Mouse (Mus musculus) heart, adult 2 months (tissue): ENCODE data around the gene Chrna3. TPM values are rescaled to one million over a fixed set of nuclear protein-coding genes. Genes with fewer than 3 reads are reported as not detected.
A peak's percentile ranks its signal among the peaks of the same experiment; 100 is the strongest.

Experiments used
- DNase-seq, 2 experiments: peaks; one replicate each; pipeline ENCODE4 v3.0.0; 2021
- H3K27ac ChIP-seq: fragments of 200-600 bp; 2 replicates; pipeline ENCODE4 v1.8.1; 2022
- H3K27me3 ChIP-seq: fragments of 200-500 bp; 2 replicates; pipeline ENCODE4 v1.6.1; 2012; ENCODE audit warnings: mild to moderate bottlenecking, low read length, inconsistent platforms, mixed read lengths; ENCODE audit not compliant: control insufficient read depth, insufficient read depth
- H3K36me3 ChIP-seq: fragments of 200-500 bp; 2 replicates; pipeline ENCODE4 v1.6.1; 2012; ENCODE audit warnings: low read length, inconsistent platforms; ENCODE audit not compliant: control insufficient read depth, insufficient read depth
- H3K4me1 ChIP-seq: fragments of 200-500 bp; 2 replicates; pipeline ENCODE4 v1.6.1; 2011; ENCODE audit warnings: low read length; ENCODE audit not compliant: control insufficient read depth, insufficient read depth
- H3K4me3 ChIP-seq: fragments of 200-600 bp; 2 replicates; pipeline ENCODE4 v1.8.1; 2022
- H3K79me2 ChIP-seq: fragments of 200-500 bp; replicated peaks from 2 replicates; pipeline ENCODE4 v1.6.1; 2012; ENCODE audit warnings: mild to moderate bottlenecking, inconsistent platforms, low read length, moderate library complexity, mixed read lengths; ENCODE audit not compliant: control insufficient read depth, insufficient read depth
- H3K9ac ChIP-seq: fragments of 200-500 bp; 2 replicates; pipeline ENCODE4 v1.6.1; 2012; ENCODE audit warnings: low read depth, mild to moderate bottlenecking, control low read depth, inconsistent platforms, low read length, mixed read lengths
- CTCF ChIP-seq: fragments of 200-600 bp; IDR thresholded peaks from 2 replicates; pipeline ENCODE4 v1.8.1; 2022; ENCODE audit warnings: antibody characterized with exemption, mild to moderate bottlenecking, moderate library complexity
- EP300 ChIP-seq: fragments of 200-500 bp; IDR thresholded peaks from 2 replicates; pipeline ENCODE4 v1.6.1; 2011; ENCODE audit warnings: low read depth, low read length, control low read depth; ENCODE audit not compliant: insufficient read depth
- POLR2A ChIP-seq: fragments of 200-500 bp; IDR thresholded peaks from 2 replicates; pipeline ENCODE4 v1.6.1; 2011; ENCODE audit warnings: mild to moderate bottlenecking, low read depth, low read length, control low read depth; ENCODE audit not compliant: insufficient read depth
- WGBS: fragments of 180-500 bp; shearing (Covaris S2); methylation state at CpG from one replicate; pipeline ENCODE4 v1.1.7; 2018; 5-methylcytosine and 5-hydroxymethylcytosine counted together
- intact Hi-C: fragments of 180-260 bp; cut with DNase I; formaldehyde crosslinking; loops from one replicate; pipeline ENCODE4 v1.15.1; 2025
- polyA plus RNA-seq: library from polyadenylated mRNA; depleted of rRNA; stranded (reverse); fragments of >200 nt; gene quantifications from 2 replicates; pipeline ENCODE4 v1.2.3, GENCODE M21; 2012
- total RNA-seq, 2 experiments: library from RNA; stranded (reverse); gene quantifications; 2 replicates each; pipeline ENCODE4 v1.2.3; 2021

Gene Chrna3
- total and polyA plus RNA-seq, 3 experiments = 0.11 to 0.37 TPM; not detected in 1

DNA sequence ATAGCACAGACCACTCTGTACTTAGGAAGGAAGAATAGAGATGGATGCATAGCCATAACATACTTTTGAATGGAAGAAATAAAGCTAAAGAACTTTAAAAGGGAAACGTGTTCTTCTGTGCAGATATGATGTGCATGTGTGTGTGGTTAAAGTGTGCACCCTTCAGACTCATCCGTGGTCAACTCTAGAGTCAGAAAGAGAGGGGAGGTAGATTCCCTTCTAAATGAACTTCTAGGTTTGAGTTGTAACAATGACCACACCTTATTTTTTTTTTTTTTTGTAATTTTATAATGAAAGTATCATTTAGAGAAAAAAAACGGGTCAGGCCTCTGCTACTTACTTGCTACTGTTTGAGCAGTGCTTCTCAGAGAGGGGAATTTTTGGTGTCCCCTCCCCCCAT, 36.0 kb downstream of the Chrna3 start:
- H3K79me2 ChIP-seq = no peaks in the 10 kb centered on the region
- DNase-seq = no peak
- H3K36me3 ChIP-seq = no peaks in the 10 kb centered on the region
- WGBS = 65% methylated on average over 3 of the region's 3 CpGs
- no peaks in the 10 kb centered on the region for H3K4me1 ChIP-seq
- no peak overlapping the region for H3K9ac ChIP-seq
- TF ChIP-seq EP300 (no peak), CTCF (no peak), POLR2A (no peak)
- no peak overlapping the region for H3K27ac ChIP-seq
- no peaks in the 10 kb centered on the region for H3K27me3 ChIP-seq
- intact Hi-C loops = no loop called here
- H3K4me3 ChIP-seq = no peak overlapping the region

- H3K9ac ChIP-seq = no peak overlapping the region
- no peaks in the 10 kb centered on the region for H3K79me2 ChIP-seq
- no peak for DNase-seq
- intact Hi-C loops = no loop called here
- no peaks in the 10 kb centered on the region; the same call in 1 of the 2 replicates for H3K36me3 ChIP-seq
- no peak overlapping the region for H3K27ac ChIP-seq
- H3K4me1 ChIP-seq = peaks cover 3% of the 10 kb centered on the region
- 24% methylated on average over 7 of the region's 7 CpGs for WGBS
- no peak overlapping the region for H3K4me3 ChIP-seq
- no peak for TF ChIP-seq POLR2A
- TF ChIP-seq EP300 = no peak
- no peak for TF ChIP-seq CTCF
- H3K27me3 ChIP-seq = peaks cover 16% of the 10 kb centered on the region
Observed at GRCm38 (mm10) chr9:54982401-54982800, 44.0 kb downstream of the Chrna3 start.

- no peaks in the 10 kb centered on the region for H3K79me2 ChIP-seq
- peak; percentile 7 to 21 for DNase-seq
- no peak overlapping the region for H3K27ac ChIP-seq
- intact Hi-C loops = no loop called here
- TF ChIP-seq POLR2A = no peak
- no peak for TF ChIP-seq EP300
- TF ChIP-seq CTCF = no peak
- H3K4me1 ChIP-seq = peaks cover 3% of the 10 kb centered on the region
- H3K4me3 ChIP-seq = peak overlapping the region; percentile 31
- 2% methylated on average over 70 of the region's 85 CpGs for WGBS
- H3K9ac ChIP-seq = no peak overlapping the region
- H3K36me3 ChIP-seq = no peaks in the 10 kb centered on the region; the same call in 1 of the 2 replicates
- peaks cover 16% of the 10 kb centered on the region for H3K27me3 ChIP-seq
Observed at GRCm38 (mm10) chr9:54981291-54982191, 44.8 kb downstream of the Chrna3 start.

DNA sequence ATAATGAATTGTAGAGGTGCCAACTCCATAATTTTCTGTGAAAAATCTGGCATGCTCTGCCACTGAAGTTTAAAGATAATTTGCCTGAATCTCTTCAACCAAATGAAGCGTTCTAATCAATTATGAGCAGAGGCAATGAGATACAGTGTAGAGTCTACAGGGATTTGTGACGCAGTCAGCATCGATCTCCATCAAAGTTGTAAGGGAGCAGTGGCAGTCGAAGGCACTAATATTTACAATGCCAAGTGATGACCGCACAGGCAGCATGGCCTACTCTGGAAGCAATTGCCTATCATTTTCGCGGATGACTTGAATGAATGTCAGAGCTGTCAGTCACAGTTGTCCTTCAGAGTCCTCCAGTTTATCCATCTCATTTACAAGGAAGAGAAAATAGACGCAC, 45.7 kb downstream of the Chrna3 start, which contains the start of gene Chrna5:
Gene Chrna5, plus strand, starts transcription at position 207 of the 400 bp plus-strand sequence.
- no peak for TF ChIP-seq POLR2A
- no peak for TF ChIP-seq EP300
- no peak for TF ChIP-seq CTCF
- WGBS = 67% methylated on average over 8 of the region's 8 CpGs
- Histone ChIP-seq H3K4me3 (peak within 1 kb of the TSS; percentile 31), H3K36me3 (no peaks in the 10 kb centered on the region; the same call in 1 of the 2 replicates), H3K79me2 (no peaks in the 10 kb centered on the region), H3K27me3 (peaks cover 16% of the 10 kb centered on the region), H3K9ac (no peak within 1 kb of the TSS), H3K4me1 (peaks cover 3% of the 10 kb centered on the region), H3K27ac (no peak within 1 kb of the TSS)
- no peak for DNase-seq
- intact Hi-C loops = no loop called here

DNA sequence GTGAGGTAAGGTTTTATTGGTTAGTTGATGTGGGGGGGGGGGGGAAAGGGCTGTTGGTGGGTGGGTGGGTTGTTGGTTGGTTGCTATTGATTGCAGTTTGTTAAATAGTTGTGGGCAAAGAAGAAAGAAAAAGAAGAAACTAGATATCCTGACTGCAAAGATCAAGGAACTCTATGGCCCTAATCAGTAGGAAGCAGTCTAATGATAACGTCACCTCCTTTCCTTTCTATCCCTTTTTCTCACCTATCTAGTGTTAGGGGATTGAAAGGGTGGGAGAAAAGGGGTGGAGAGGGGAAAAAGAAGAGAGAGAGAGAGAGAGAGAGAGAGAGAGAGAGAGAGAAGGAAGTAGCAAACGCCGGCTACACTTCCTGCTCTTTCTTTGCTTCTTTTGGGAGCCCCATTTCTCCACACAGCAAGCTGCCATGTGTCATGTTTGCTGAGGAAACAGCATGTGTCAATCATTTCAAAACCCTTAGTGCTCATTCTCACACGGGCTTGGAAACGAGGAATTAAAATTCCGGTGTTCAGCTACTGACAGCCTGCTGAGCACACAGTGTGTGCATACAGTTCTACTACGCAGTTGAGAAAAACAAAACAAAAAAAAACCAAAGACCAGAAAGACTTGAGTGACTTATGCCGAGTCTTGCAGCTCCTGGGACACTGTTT, 56.3 kb downstream of the Chrna3 start:
- H3K79me2 ChIP-seq = no peaks in the 10 kb centered on the region
- no peaks in the 10 kb centered on the region for H3K4me1 ChIP-seq
- H3K27me3 ChIP-seq = no peaks in the 10 kb centered on the region; the same call in 1 of the 2 replicates
- H3K4me3 ChIP-seq = no peak overlapping the region
- TF ChIP-seq POLR2A (no peak), CTCF (no peak), EP300 (no peak)
- intact Hi-C loops = no loop called here
- H3K9ac ChIP-seq = no peak overlapping the region
- no peak for DNase-seq
- WGBS = 41% methylated on average over 8 of the region's 8 CpGs
- H3K36me3 ChIP-seq = no peaks in the 10 kb centered on the region
- H3K27ac ChIP-seq = no peak overlapping the region

GRCm38 (mm10) chr9:54963669-54964068, 62.7 kb downstream of the Chrna3 start:
- Histone ChIP-seq H3K4me1 (no peaks in the 10 kb centered on the region), H3K4me3 (no peak overlapping the region), H3K79me2 (no peaks in the 10 kb centered on the region), H3K27me3 (no peaks in the 10 kb centered on the region), H3K36me3 (no peaks in the 10 kb centered on the region), H3K27ac (no peak overlapping the region), H3K9ac (no peak overlapping the region)
- DNase-seq = no peak
- TF ChIP-seq EP300 (no peak), CTCF (no peak), POLR2A (no peak)
- intact Hi-C loops = no loop called here
